Mouse (Mus musculus): ENCODE measurements at regions not wholly inside any gene's neighbourhood (a gene's known extent, or its start where the extent isn't known, plus 50 kb on each side); places are given as distances from the start of the nearest gene placed in this dataset.
A peak's percentile ranks its signal among the peaks of the same experiment; 100 is the strongest.

DNA sequence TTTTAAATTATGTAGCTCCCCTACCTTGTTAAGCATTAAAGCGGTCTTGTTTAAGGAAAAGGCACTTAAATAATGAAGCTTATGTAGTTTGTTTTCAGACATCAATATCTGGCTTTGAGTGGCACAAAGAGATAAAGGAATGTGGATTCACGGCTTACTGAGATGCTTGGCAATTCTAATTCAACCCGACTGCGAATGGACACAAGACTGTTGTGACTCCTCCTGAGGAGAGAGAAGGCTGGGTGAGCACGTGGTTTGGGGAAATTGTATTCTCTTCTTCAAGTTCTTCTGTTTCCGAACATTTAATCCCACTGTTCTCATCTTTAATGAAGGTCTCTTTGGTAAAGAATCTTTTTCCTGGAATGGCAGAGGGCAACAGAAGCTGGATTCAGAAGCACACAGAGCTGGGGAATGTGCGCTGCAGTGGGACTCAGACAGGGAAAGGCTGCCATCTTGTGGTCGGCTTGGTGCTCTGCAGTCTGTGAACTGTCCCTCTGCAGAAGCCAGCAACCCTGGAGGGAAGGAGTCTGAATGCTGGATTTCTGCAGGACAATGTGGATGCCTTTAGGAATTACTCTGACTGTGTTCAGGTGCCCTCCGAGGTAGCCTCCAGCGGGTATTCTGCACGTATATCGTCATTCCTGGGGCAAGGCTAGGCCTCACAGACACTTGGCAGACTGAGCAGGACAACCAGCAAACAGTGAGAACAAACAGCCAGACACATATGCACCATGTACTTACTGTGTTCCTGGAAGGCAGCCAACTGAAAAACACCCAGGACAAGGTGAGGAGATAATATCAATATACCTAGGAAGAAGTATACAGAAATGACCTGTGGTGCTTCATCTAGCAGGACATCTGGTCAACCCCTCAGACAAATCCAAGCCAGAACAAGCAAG lies 54.0 kb upstream of the Pax1 start:
- 0 out of 4 replicates have a peak, but pooled peaks cover 0 to 3% of the 10 kb centered on the region in 2 experiments for H3K4me1 ChIP-seq (ENCODE audit: control insufficient read depth in 1 of 2, insufficient read depth in 2 of 2)
- no peak overlapping the region for H3K9ac ChIP-seq (ENCODE audit: insufficient read depth, low read depth)
- H3K27me3 ChIP-seq (replicated peaks) = peaks cover 8% of the 10 kb centered on the region
- no peaks in the 10 kb centered on the region for H3K79me2 ChIP-seq (replicated peaks; ENCODE audit: control insufficient read depth, extremely low read depth, insufficient read depth, poor library complexity, severe bottlenecking)
- no peak overlapping the region for H3K27ac ChIP-seq (ENCODE audit: insufficient read depth, low read depth)
- H3K9me3 ChIP-seq (replicated peaks; ENCODE audit: low read length) = no peaks in the 10 kb centered on the region
- no peak overlapping the region for H3K4me3 ChIP-seq (replicated peaks in 1 of 3; ENCODE audit: low read depth in 2 of 3, low read length in 2 of 3, poor library complexity in 1 of 3)
- TF ChIP-seq CTCF (conservative IDR thresholded peaks at IDR 0.05 in 1 of 2, IDR thresholded peaks at IDR 0.05 in 1 of 2; ENCODE audit: low read depth in 2 of 2, low read length in 2 of 2) (peak; percentile 76 to 84), SMC3 (IDR thresholded peaks at IDR 0.05; ENCODE audit: low read depth, low read length) (peak; percentile 37), MYC (IDR thresholded peaks at IDR 0.05; ENCODE audit: low read depth, low read length) (0 out of 2 replicates have a peak, but pooled peaks have one; percentile 50), RAD21 (IDR thresholded peaks at IDR 0.05; ENCODE audit: low read depth, low read length) (peak; percentile 62), CHD2 (IDR thresholded peaks at IDR 0.05; ENCODE audit: low read length) (no peak), ZNF384 (IDR thresholded peaks at IDR 0.05; ENCODE audit: low read depth, low read length) (no peak)
- dilution Hi-C loops (cut with MboI; ENCODE audit: extremely low pct_ligation_motif_present, extremely low pct_unique_long_range_greater_than_20kb, low sequenced_read_pairs) = no loop called here
- DNase-seq (ENCODE audit: extremely low read depth) = peak; percentile 51
- no peak overlapping the region for H3K4me2 ChIP-seq (ENCODE audit: insufficient read depth, low read depth, poor library complexity, severe bottlenecking)
- no peaks in the 10 kb centered on the region for H3K36me3 ChIP-seq (replicated peaks in 1 of 2; ENCODE audit: control insufficient read depth in 1 of 2, insufficient read depth in 1 of 2, low read length in 1 of 2)
- in situ Hi-C loops (cut with MboI; ENCODE audit: low pct_ligation_motif_present, low pct_unique_long_range_greater_than_20kb, low sequenced_read_pairs) = no loop called here

DNA sequence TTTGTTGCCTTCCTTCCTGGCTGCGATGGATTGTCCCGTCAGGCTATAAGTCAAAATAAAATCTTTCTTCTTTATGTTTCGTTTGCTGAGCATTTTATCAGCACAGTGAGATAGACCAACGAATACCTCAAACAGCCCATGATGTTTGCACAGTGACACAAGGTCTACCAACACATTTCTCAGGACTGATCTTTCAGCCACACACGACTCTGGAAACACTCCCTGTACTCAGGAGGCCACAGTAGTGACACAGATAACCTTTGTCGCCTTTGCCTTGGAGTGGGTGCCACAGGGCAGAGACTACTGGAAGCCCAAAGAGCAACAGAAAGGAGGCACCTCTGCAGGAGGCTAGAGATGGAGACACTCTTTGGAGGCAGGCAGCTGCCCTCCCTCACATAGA lies 55.0 kb upstream of the Pax1 start:
- H3K27ac ChIP-seq (ENCODE audit: insufficient read depth, low read depth) = no peak overlapping the region
- H3K9me3 ChIP-seq (replicated peaks; ENCODE audit: low read length) = no peaks in the 10 kb centered on the region
- in situ Hi-C loops (cut with MboI; ENCODE audit: low pct_ligation_motif_present, low pct_unique_long_range_greater_than_20kb, low sequenced_read_pairs) (no loop called here), dilution Hi-C loops (cut with MboI; ENCODE audit: extremely low pct_ligation_motif_present, extremely low pct_unique_long_range_greater_than_20kb, low sequenced_read_pairs) (no loop called here)
- H3K4me1 ChIP-seq (ENCODE audit: control insufficient read depth in 1 of 2, insufficient read depth in 2 of 2) = 0 out of 4 replicates have a peak, but pooled peaks cover 0 to 3% of the 10 kb centered on the region in 2 experiments
- H3K4me3 ChIP-seq (replicated peaks in 1 of 3; ENCODE audit: low read depth in 2 of 3, low read length in 2 of 3, poor library complexity in 1 of 3) = no peak overlapping the region
- no peaks in the 10 kb centered on the region for H3K36me3 ChIP-seq (replicated peaks in 1 of 2; ENCODE audit: control insufficient read depth in 1 of 2, insufficient read depth in 1 of 2, low read length in 1 of 2)
- TF ChIP-seq BHLHE40 (IDR thresholded peaks at IDR 0.05; ENCODE audit: low read depth, low read length) (no peak), MXI1 (IDR thresholded peaks at IDR 0.05; ENCODE audit: low read depth, low read length) (no peak), MYC (IDR thresholded peaks at IDR 0.05; ENCODE audit: low read depth, low read length) (no peak), MAX (IDR thresholded peaks at IDR 0.05; ENCODE audit: low read length) (no peak), KAT2A (IDR thresholded peaks at IDR 0.05; ENCODE audit: insufficient replicate concordance, low read length) (no peak), ZNF384 (IDR thresholded peaks at IDR 0.05; ENCODE audit: low read depth, low read length) (no peak)
- H3K27me3 ChIP-seq (replicated peaks) = peaks cover 4% of the 10 kb centered on the region
- DNase-seq (ENCODE audit: extremely low read depth) = no peak
- no peak overlapping the region for H3K4me2 ChIP-seq (ENCODE audit: insufficient read depth, low read depth, poor library complexity, severe bottlenecking)
- no peaks in the 10 kb centered on the region for H3K79me2 ChIP-seq (replicated peaks; ENCODE audit: control insufficient read depth, extremely low read depth, insufficient read depth, poor library complexity, severe bottlenecking)
- H3K9ac ChIP-seq (ENCODE audit: insufficient read depth, low read depth) = no peak overlapping the region

DNA sequence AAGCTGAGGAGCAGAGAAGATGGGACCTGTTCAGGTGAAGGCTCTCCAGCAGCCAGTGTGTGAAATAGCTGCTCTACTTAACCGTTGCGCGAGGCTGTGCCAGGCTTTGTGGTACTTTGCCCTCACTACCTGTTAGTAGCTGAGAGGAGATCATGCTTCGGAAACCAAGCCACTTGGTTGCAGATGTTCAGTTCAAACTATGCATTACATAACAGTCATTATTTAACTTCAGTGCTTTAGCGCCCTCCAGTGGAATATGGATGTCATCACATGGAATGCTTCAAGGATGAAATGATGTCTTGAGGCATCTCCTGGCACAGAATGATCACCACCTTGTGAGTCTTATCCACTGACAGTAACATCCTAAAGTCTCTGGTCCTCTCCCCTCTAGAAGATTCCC lies 56.5 kb upstream of the Pax1 start:
- H3K27me3 ChIP-seq (replicated peaks) = peaks cover 6% of the 10 kb centered on the region
- no peaks in the 10 kb centered on the region for H3K79me2 ChIP-seq (replicated peaks; ENCODE audit: control insufficient read depth, extremely low read depth, insufficient read depth, poor library complexity, severe bottlenecking)
- TF ChIP-seq RAD21 (IDR thresholded peaks at IDR 0.05; ENCODE audit: low read depth, low read length) (peak; percentile 49), CTCF (conservative IDR thresholded peaks at IDR 0.05 in 1 of 2, IDR thresholded peaks at IDR 0.05 in 1 of 2; ENCODE audit: low read depth in 2 of 2, low read length in 2 of 2) (peak; percentile 72 to 91), HCFC1 (IDR thresholded peaks at IDR 0.05; ENCODE audit: low read depth, low read length) (no peak)
- no peak overlapping the region for H3K4me3 ChIP-seq (replicated peaks in 1 of 3; ENCODE audit: low read depth in 2 of 3, low read length in 2 of 3, poor library complexity in 1 of 3)
- H3K9me3 ChIP-seq (replicated peaks; ENCODE audit: low read length) = no peaks in the 10 kb centered on the region
- 0 out of 4 replicates have a peak, but pooled peaks cover 0 to 3% of the 10 kb centered on the region in 2 experiments for H3K4me1 ChIP-seq (ENCODE audit: control insufficient read depth in 1 of 2, insufficient read depth in 2 of 2)
- peak; percentile 32 for DNase-seq (ENCODE audit: extremely low read depth)
- no peaks in the 10 kb centered on the region for H3K36me3 ChIP-seq (replicated peaks in 1 of 2; ENCODE audit: control insufficient read depth in 1 of 2, insufficient read depth in 1 of 2, low read length in 1 of 2)
- H3K9ac ChIP-seq (ENCODE audit: insufficient read depth, low read depth) = no peak overlapping the region
- in situ Hi-C loops (cut with MboI; ENCODE audit: low pct_ligation_motif_present, low pct_unique_long_range_greater_than_20kb, low sequenced_read_pairs) (no loop called here), dilution Hi-C loops (cut with MboI; ENCODE audit: extremely low pct_ligation_motif_present, extremely low pct_unique_long_range_greater_than_20kb, low sequenced_read_pairs) (no loop called here)
- H3K4me2 ChIP-seq (ENCODE audit: insufficient read depth, low read depth, poor library complexity, severe bottlenecking) = no peak overlapping the region
- no peak overlapping the region for H3K27ac ChIP-seq (ENCODE audit: insufficient read depth, low read depth)

All from CH12.LX (cell line).